Mouse (Mus musculus) CD8-positive naive resting alpha-beta T cell, adult 2 months (primary cell): ENCODE data around the gene Olfr332.
"Not testable (repeated sequence)": the region's sequence is repeated elsewhere in the genome, so short reads cannot be mapped to it uniquely, and the experiment has no call there.

Source experiments
- DNase-seq, 2 experiments: peaks; one replicate each; pipeline ENCODE4 v3.0.0; 2022; ENCODE audit warnings: low read depth in 2 of 2, low spot score in 2 of 2

Gene Olfr332

GRCm38 (mm10) chr11:58492455-58492854 is at the start of gene Olfr332:
Gene Olfr332 (minus strand): TSS chr11:58492555.
- DNase-seq: no peak

DNA sequence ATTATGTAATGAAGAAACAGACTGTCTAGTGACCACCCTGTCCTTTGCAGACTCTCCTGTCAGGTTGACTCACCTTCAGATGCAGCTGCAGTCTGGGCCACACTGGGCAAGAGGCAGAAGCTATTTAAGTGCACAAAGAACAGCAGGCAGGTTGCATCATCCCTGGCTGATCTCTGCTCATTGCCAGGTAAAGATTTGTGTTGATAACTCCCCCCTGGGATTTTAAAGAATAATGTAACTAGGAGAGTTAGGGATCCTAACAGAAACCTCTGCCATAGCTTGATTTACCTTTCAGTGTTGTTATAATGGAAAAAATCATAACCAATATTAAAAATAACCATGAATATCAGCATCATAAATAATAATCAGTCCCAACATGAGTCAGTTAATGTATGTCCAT is 42.4 kb upstream of the Olfr332 start, which contains the start of gene Olfr330:
Gene Olfr330 (minus strand): TSS at position 101 of the 400 bp plus-strand sequence.
- DNase-seq: not testable (repeated sequence)

- peak in 1 of 2 experiments; percentile 19 for DNase-seq
These were observed 27.4 kb upstream of the Olfr332 start for GRCm38 (mm10) chr11:58519756-58520155.

DNA sequence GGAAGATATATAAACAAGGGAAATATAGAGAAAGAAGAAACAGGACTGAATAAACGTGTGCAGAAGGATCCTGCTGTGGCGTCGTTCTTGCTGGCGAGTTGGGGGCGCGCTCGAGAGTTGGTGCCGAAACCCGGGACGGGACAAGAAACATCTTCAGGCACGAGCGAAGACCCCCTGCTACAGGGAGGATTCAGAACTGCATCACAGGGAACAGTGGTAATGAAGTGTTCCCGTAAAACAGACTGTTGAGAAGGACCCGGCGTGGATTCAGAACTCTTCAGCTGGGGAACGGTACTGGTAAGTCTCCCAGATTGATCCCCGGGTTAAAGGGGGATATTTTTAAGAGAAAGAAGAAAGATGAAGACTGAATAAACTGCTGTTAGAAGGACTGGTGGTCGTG is 26.6 kb upstream of the Olfr332 start:
- DNase-seq: peak; percentile 50 to 66

DNA sequence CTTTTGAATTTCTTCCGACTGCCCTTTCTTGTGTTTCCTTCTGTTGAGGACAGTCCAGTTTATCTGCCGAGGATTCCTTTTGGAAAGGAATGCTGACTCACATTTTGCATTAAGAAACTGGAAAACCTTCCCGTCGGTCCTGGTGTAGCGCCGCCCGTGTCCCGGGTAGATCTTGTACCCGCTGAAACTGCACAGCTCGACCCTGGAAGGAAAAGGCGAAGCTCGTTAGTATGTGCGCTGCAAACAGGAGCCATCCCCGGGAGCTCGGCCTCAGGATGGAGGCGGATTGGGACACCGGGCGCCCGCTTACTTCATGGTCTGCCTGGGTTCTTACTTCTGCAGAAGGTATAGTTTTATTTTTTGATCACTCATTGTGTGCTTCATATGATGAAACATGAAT is 16.7 kb upstream of the Olfr332 start:
- DNase-seq: not testable (repeated sequence)

GRCm38 (mm10) chr11:58502472-58502871 is 10.1 kb upstream of the Olfr332 start, which contains the start of gene Olfr331:
Gene Olfr331 (minus strand): TSS chr11:58502572.
- not testable (repeated sequence) for DNase-seq

- DNase-seq: no peak
These were observed 6.9 kb upstream of the Olfr332 start for GRCm38 (mm10) chr11:58499290-58499689.

DNA sequence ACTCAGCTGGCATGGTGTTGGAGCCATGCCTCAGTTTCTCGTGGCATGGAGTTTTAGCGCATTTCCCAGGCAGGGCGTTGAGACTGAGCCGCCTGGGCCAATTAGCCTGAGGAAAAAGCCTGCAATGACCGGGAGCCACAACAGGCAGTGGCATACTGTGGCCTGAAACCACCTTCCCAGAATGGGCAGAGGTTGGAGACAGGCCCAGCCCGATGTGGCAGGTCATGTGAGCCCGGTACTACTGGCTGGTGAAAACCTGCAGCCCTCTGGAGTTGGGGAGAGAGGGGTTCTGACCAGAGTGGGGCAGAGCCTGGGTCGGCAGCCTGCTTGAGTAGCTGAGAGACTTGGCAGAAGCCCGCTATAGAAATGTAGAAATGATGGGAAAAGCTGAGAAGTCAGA is 6.4 kb upstream of the Olfr332 start:
- no peak for DNase-seq

DNA sequence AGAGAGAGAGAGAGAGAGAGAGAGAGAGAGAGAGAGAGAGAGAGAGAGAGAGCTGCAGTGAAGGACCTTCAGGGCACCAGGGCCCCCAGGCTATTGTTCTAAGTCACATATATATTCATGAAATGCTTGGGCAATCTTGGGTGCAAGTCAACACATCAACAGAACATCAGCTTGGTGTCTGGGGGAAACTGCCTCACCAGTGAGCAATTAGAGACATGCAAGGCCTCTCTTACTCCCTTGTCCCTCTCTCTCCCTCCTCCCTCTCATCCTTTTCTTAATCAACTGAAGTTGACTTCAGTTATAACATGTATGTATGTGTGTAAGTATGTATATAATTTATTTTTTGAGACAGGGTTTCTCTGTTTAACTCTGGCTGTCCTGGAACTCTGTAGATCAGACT is 30.2 kb downstream of the Olfr332 start, which contains the start of gene Olfr30:
Gene Olfr30 (minus strand): TSS at position 101 of the 400 bp plus-strand sequence.
- no peak for DNase-seq

- DNase-seq: no peak
These were observed 38.8 kb downstream of the Olfr332 start for GRCm38 (mm10) chr11:58453592-58453991.

- DNase-seq: no peak
These were observed 39.6 kb downstream of the Olfr332 start, which contains the start of gene Lypd9 for GRCm38 (mm10) chr11:58452759-58453158. Gene Lypd9 (minus strand): TSS chr11:58452923.
